Mouse (Mus musculus): Measurements from ENCODE around the gene Hscb. TPM values are rescaled to one million over a fixed set of nuclear protein-coding genes. Genes with fewer than 3 reads are reported as not detected.

The Hscb gene
- polyA plus RNA-seq, 1 experiment from 2014 or later, result 40.4 TPM

DNA sequence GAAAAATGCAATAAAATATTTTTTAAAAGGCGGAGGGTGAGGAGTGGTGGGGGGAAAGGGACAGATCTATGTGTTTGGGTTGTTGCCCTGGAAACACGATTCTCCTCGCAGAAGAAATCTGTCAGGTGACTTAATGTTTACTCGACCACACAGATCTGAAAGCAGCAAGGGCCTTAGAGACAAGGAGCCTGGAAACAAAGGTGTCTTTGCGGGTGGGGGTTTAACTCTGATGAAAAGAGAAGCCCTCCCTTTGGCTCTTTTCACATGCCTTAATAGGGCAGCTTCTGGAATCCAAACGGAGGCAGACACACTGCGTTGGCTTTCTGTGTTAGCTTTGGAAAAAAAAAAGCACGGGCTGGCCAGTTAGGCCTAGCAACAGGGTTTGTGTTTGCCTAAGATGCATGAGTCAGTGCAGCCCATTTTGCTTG lies 29.7 kb upstream of the Hscb start:
- WGBS, result 18% methylated on average over 8 of the region's 8 CpGs
- H3K4me1 ChIP-seq (ENCODE audit: control insufficient read depth, insufficient read depth, low read length), result no peaks in the 10 kb centered on the region
- H3K9me3 ChIP-seq (ENCODE audit: control insufficient read depth, low read length), result no peaks in the 10 kb centered on the region
- H3K27ac ChIP-seq (ENCODE audit: low read length), result peak overlapping the region; percentile 32; the same call in 1 of the 2 replicates
- H3K27me3 ChIP-seq (replicated peaks; ENCODE audit: control insufficient read depth, insufficient read depth, low read length), result no peaks in the 10 kb centered on the region
- no peak overlapping the region for H3K4me2 ChIP-seq (ENCODE audit: low read depth, low read length)
- no peaks in the 10 kb centered on the region for H3K36me3 ChIP-seq (ENCODE audit: control insufficient read depth, insufficient read depth, low read length)
- no peak overlapping the region for H3K4me3 ChIP-seq (ENCODE audit: low read length)
- peak; percentile 46; the same call in 1 of the 2 replicates for ATAC-seq
- no peak overlapping the region for H3K9ac ChIP-seq (ENCODE audit: low read depth, low read length)

DNA sequence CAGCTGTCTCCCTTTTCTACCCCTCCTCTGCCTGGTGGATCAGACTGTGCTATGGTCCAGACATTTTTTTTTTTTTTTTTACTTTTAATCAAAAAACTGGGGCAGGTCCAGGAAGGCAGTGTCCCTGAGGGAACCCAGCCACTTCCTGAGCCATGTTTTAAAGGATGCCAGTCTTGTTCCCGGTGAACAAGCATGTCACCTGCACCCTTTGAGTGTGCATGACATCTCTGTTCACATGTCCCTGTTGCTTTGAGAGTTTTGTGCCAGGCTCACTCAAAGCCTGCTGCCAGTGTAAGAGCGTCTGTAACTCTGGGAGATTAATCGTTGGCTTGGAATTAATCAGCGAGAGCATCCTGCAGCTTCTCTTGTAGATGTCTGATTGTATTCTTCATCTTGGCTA lies 28.9 kb upstream of the Hscb start:
- no peak overlapping the region for H3K4me3 ChIP-seq (ENCODE audit: low read length)
- H3K4me2 ChIP-seq (ENCODE audit: low read depth, low read length), result no peak overlapping the region
- WGBS, result 62% methylated on average over 4 of the region's 4 CpGs
- H3K4me1 ChIP-seq (ENCODE audit: control insufficient read depth, insufficient read depth, low read length), result no peaks in the 10 kb centered on the region
- ATAC-seq, result no peak
- no peaks in the 10 kb centered on the region for H3K27me3 ChIP-seq (replicated peaks; ENCODE audit: control insufficient read depth, insufficient read depth, low read length)
- H3K36me3 ChIP-seq (ENCODE audit: control insufficient read depth, insufficient read depth, low read length), result no peaks in the 10 kb centered on the region
- no peak overlapping the region for H3K9ac ChIP-seq (ENCODE audit: low read depth, low read length)
- no peaks in the 10 kb centered on the region for H3K9me3 ChIP-seq (ENCODE audit: control insufficient read depth, low read length)
- 0 out of 2 replicates have a peak overlapping the region, but pooled peaks have one; percentile 44 for H3K27ac ChIP-seq (ENCODE audit: low read length)

DNA sequence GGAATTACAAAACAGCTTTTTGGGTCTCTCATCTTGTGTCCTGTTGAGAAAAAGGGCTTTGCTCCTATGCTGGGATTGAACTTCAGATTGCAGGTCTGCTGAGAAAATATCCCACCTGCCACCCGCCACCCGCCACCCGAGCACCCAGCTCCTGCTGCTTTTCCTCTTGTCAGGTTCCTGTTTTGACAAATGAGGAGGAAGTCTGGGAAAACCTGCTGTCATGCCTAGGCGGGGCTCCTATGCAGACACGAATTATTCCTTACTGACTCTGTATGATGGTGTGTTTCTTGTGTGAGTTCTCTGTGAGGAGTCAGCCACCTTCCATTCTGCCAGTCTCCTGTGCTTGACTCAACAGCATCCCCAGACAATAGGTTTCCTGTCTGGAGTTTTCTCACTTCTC lies 20.9 kb upstream of the Hscb start:
- Histone ChIP-seq H3K9ac (ENCODE audit: low read depth, low read length) (no peak overlapping the region), H3K4me1 (ENCODE audit: control insufficient read depth, insufficient read depth, low read length) (peaks cover 4% of the 10 kb centered on the region), H3K4me2 (ENCODE audit: low read depth, low read length) (no peak overlapping the region), H3K4me3 (ENCODE audit: low read length) (no peak overlapping the region), H3K27me3 (replicated peaks; ENCODE audit: control insufficient read depth, insufficient read depth, low read length) (no peaks in the 10 kb centered on the region), H3K9me3 (ENCODE audit: control insufficient read depth, low read length) (no peaks in the 10 kb centered on the region), H3K27ac (ENCODE audit: low read length) (no peak overlapping the region), H3K36me3 (ENCODE audit: control insufficient read depth, insufficient read depth, low read length) (0 out of 2 replicates have a peak, but pooled peaks cover 5% of the 10 kb centered on the region)
- ATAC-seq, result no peak
- 85% methylated on average over 5 of the region's 5 CpGs for WGBS

DNA sequence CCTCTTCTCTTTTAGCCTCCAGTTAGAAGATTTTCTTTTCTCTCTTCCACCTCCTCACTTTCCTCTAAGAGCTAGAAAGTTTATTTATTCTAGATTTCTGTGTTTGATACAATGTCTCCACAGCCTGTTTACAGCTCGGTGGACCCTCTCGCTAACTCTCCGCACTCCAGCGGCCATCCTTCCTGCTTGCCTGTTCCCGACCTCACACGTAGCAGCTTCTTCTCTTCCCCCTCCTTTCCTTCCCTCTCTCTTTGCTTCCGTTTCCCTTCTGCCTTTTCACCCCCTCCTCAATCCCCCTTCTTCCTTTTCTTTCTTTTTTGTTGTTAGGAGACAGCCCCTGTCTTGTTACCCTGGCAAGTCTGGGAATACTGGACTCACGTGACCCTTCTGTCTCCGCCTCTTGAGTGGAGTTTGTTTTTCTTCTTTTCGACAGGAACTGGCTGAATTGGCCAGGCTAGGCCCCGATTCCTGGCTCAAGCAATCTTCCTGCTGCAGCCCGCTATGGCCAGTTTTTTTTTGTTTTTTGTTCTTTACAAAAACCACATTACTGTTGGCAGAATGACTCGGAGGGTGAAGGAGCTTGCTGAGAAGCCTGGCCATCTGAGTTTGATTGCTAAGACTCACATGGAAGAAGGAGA lies 19.6 kb upstream of the Hscb start:
- peak overlapping the region; percentile 82 for H3K27ac ChIP-seq (ENCODE audit: low read length)
- peak overlapping the region; percentile 25 for H3K4me3 ChIP-seq (ENCODE audit: low read length)
- 28% methylated on average over 13 of the region's 13 CpGs for WGBS

DNA sequence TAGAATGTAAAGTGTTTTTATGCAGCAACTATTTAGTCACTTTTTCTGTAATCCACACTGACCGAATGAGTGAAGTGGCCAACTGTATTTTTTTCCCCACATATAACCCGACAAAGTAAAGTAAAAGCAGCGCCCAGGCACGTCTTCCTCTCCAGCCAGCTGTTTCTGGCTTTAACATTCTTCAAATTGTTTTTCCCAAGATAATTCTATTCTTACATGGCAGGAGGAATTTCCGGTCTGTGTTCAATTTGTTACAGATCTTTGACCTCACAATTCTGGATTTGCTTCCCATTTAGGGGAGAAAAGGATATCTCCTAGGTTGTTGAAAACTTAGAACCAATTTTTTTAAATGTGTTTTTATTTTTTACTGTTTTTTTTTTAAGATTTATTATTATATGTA lies 17.5 kb upstream of the Hscb start:
- no peak for ATAC-seq
- no peak overlapping the region for H3K27ac ChIP-seq (ENCODE audit: low read length)
- no peaks in the 10 kb centered on the region for H3K9me3 ChIP-seq (ENCODE audit: control insufficient read depth, low read length)
- no peak overlapping the region for H3K4me3 ChIP-seq (ENCODE audit: low read length)
- 61% methylated on average over 5 of the region's 5 CpGs for WGBS
- peaks cover 3% of the 10 kb centered on the region; the same call in 1 of the 2 replicates for H3K36me3 ChIP-seq (ENCODE audit: control insufficient read depth, insufficient read depth, low read length)
- no peaks in the 10 kb centered on the region for H3K27me3 ChIP-seq (replicated peaks; ENCODE audit: control insufficient read depth, insufficient read depth, low read length)
- no peak overlapping the region for H3K9ac ChIP-seq (ENCODE audit: low read depth, low read length)
- H3K4me1 ChIP-seq (ENCODE audit: control insufficient read depth, insufficient read depth, low read length), result peaks cover 4% of the 10 kb centered on the region
- no peak overlapping the region for H3K4me2 ChIP-seq (ENCODE audit: low read depth, low read length)

More for the DNA sequence above, 19.6 kb upstream of the Hscb start:
- 0 out of 2 replicates have a peak overlapping the region, but pooled peaks have one; percentile 1 for H3K9ac ChIP-seq (ENCODE audit: low read depth, low read length)
- H3K9me3 ChIP-seq (ENCODE audit: control insufficient read depth, low read length), result no peaks in the 10 kb centered on the region
- ATAC-seq, result peak; percentile 66
- 0 out of 2 replicates have a peak, but pooled peaks cover 5% of the 10 kb centered on the region for H3K36me3 ChIP-seq (ENCODE audit: control insufficient read depth, insufficient read depth, low read length)
- H3K4me2 ChIP-seq (ENCODE audit: low read depth, low read length), result peak overlapping the region; percentile 33
- no peaks in the 10 kb centered on the region for H3K27me3 ChIP-seq (replicated peaks; ENCODE audit: control insufficient read depth, insufficient read depth, low read length)
- peaks cover 4% of the 10 kb centered on the region for H3K4me1 ChIP-seq (ENCODE audit: control insufficient read depth, insufficient read depth, low read length)

DNA sequence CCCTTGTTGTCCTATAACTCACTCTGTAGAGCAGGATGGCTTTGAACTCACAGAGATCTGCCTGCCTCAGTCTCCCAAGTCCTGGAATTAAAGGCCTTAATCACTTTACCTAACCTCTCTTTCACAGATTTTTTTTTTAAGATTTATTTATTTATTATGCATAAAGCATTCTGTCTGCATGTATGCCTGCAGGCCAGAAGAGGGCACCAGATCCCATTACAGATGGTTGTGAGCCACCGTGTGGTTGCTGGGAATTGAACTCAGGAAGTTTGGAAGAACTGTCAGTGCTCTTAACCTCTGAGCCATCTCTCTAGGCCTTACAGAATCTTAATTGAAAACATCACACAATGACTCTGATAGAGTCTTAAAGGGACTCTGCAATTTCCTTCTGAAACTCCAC lies 13.4 kb upstream of the Hscb start:
- Histone ChIP-seq H3K27me3 (replicated peaks; ENCODE audit: control insufficient read depth, insufficient read depth, low read length) (no peaks in the 10 kb centered on the region), H3K4me1 (ENCODE audit: control insufficient read depth, insufficient read depth, low read length) (no peaks in the 10 kb centered on the region), H3K36me3 (ENCODE audit: control insufficient read depth, insufficient read depth, low read length) (peaks cover 4% of the 10 kb centered on the region), H3K9ac (ENCODE audit: low read depth, low read length) (no peak overlapping the region), H3K9me3 (ENCODE audit: control insufficient read depth, low read length) (no peaks in the 10 kb centered on the region), H3K4me2 (ENCODE audit: low read depth, low read length) (no peak overlapping the region), H3K27ac (ENCODE audit: low read length) (no peak overlapping the region), H3K4me3 (ENCODE audit: low read length) (no peak overlapping the region)
- 75% methylated on average over 1 of the region's 1 CpGs for WGBS
- no peak for ATAC-seq

DNA sequence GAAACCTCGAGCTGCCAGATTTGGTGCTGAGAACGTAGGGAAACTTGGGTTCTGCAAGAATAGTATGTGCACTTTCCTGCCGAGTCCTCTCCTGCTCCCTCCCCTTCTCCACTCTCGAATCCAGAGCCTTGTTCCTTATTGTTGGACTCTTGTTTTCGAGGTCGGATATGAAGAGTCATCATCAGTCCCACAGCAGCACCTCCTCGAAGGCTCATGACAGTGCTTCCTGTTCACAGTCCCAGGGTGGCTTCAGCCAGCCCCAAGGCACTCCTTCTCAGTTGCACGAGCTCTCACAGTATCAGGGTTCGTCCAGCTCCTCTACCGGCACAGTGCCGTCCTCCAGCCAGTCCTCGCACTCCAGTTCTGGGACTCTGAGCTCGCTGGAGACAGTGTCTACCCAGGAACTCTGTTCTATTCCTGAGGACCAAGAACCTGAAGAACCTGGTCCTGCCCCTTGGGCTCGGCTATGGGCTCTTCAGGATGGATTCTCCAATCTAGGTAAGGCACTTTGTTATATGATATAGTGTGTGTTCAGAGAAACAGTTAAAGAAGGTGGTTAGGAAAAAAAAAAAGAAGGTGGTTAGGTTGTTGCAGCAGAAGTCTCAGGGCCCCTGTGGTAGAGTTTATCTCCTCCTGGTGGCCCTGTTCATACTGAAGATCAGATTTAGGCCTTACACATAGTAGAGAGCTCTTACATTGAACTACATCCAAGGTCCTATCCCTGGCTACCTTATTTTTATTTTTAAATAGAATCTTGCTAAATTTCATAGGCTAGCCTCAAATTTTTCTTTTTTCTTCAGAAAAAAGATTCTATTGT lies 1.7 kb upstream of the Hscb start:
- WGBS, result 90% methylated on average over 14 of the region's 14 CpGs
- no peak overlapping the region for H3K4me3 ChIP-seq (ENCODE audit: low read length)

DNA sequence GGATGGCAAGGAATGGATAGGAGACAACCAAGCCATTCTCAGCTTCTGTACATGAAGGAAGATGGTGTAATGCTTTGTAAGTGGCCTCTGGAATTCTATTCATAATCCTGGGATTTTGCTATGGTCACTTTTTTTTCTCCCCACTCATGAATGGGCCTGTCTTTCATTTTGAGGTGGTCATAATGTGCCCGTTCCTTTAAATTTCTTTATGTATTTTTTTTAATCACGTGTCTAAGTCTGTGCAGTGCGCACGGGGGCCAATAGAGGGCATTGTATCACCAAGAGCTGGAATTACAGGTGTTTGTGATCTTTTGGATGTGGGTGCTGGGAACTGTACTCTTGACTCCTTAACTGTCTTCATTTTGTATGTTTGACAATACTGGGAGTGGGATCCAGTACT lies 888 bp upstream of the Hscb start:
- Histone ChIP-seq H3K9me3 (ENCODE audit: control insufficient read depth, low read length) (no peaks in the 10 kb centered on the region), H3K27ac (ENCODE audit: low read length) (peak overlapping the region; percentile 70), H3K4me3 (ENCODE audit: low read length) (peak overlapping the region; percentile 78), H3K4me1 (ENCODE audit: control insufficient read depth, insufficient read depth, low read length) (peaks cover 5% of the 10 kb centered on the region), H3K4me2 (ENCODE audit: low read depth, low read length) (peak overlapping the region; percentile 55), H3K36me3 (ENCODE audit: control insufficient read depth, insufficient read depth, low read length) (no peaks in the 10 kb centered on the region; the same call in 1 of the 2 replicates), H3K27me3 (replicated peaks; ENCODE audit: control insufficient read depth, insufficient read depth, low read length) (no peaks in the 10 kb centered on the region), H3K9ac (ENCODE audit: low read depth, low read length) (peak overlapping the region; percentile 66)
- WGBS, result 7% methylated on average over 4 of the region's 4 CpGs
- no peak for ATAC-seq

More for the DNA sequence above, 1.7 kb upstream of the Hscb start:
- no peak for ATAC-seq
- H3K27ac ChIP-seq (ENCODE audit: low read length), result no peak overlapping the region
- H3K4me1 ChIP-seq (ENCODE audit: control insufficient read depth, insufficient read depth, low read length), result peaks cover 5% of the 10 kb centered on the region
- H3K9me3 ChIP-seq (ENCODE audit: control insufficient read depth, low read length), result no peaks in the 10 kb centered on the region
- H3K27me3 ChIP-seq (replicated peaks; ENCODE audit: control insufficient read depth, insufficient read depth, low read length), result no peaks in the 10 kb centered on the region
- no peak overlapping the region for H3K9ac ChIP-seq (ENCODE audit: low read depth, low read length)
- H3K36me3 ChIP-seq (ENCODE audit: control insufficient read depth, insufficient read depth, low read length), result peaks cover 4% of the 10 kb centered on the region; the same call in 1 of the 2 replicates
- no peak overlapping the region for H3K4me2 ChIP-seq (ENCODE audit: low read depth, low read length)

DNA sequence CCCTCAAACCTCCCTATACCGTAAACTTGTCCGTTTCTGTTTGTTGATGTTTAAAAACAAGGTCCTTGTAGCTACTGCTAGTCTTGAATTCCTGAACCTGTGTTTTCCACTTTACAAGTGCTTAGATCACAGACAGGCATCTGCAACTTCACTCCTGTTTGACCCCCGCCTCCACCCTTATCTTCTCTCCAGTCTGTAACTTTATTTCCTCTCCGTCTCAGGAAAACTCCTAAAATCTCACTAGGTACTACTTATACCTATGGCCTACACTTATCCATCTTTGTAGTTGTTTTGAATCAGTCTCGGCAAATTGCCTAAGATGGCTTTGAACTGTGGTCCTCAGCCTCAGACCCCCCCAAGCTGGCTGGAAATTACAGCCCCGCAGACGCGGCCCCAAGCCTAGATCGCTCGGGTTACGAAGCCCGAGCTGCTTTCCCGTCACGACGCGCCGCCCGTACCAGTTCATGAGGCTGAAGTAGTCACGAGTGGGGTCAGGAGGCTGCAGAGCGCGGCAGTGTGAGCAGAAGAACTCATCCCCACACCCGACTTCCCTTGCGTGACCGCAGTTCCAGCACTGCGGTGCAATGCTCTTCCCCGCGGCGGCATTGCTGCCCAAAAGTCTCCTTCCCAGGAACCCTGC lies 419 bp downstream of the Hscb start:
- peaks cover 5% of the 10 kb centered on the region for H3K4me1 ChIP-seq (ENCODE audit: control insufficient read depth, insufficient read depth, low read length)
- WGBS, result 5% methylated on average over 28 of the region's 28 CpGs
- H3K4me2 ChIP-seq (ENCODE audit: low read depth, low read length), result peak overlapping the region; percentile 75
- H3K4me3 ChIP-seq (ENCODE audit: low read length), result peak overlapping the region; percentile 78
- H3K9me3 ChIP-seq (ENCODE audit: control insufficient read depth, low read length), result no peaks in the 10 kb centered on the region
- H3K27me3 ChIP-seq (replicated peaks; ENCODE audit: control insufficient read depth, insufficient read depth, low read length), result no peaks in the 10 kb centered on the region
- H3K9ac ChIP-seq (ENCODE audit: low read depth, low read length), result peak overlapping the region; percentile 83
- peak overlapping the region; percentile 83 for H3K27ac ChIP-seq (ENCODE audit: low read length)
- no peaks in the 10 kb centered on the region for H3K36me3 ChIP-seq (ENCODE audit: control insufficient read depth, insufficient read depth, low read length)
- peak; percentile 68 for ATAC-seq

Measured in intestine, embryonic 16.5 days (tissue).